Mouse (Mus musculus): ENCODE measurements around the gene Bbc3.

Bbc3 gene

DNA sequence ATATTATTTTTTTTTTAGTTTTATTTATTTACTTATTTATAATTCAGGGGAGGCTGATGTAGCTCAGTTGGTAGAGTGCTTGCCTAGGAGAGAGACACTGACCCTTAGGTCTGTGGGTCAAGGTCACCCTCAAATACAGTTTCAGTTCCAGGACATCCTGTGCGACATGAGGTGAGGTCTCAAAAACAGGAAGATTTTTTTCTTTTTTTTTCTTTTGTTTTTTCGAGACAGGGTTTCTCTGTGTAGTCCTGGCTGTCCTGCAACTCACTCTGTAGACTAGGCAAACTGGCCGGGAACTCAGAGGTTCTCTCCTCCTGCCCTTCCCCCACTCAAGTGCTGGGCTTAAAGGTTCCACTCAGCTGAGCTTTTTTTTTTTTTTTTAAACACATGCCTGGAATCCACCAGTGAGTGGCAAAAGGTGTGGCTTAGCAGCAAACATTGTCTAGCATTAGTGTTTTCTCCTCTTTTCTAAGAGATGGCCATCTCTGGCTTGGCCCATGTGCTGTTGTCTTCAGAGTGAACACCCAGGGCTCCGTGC, 7.1 kb downstream of the Bbc3 start:
- no peak for DNase-seq (ENCODE audit: low read depth, low spot score)

DNA sequence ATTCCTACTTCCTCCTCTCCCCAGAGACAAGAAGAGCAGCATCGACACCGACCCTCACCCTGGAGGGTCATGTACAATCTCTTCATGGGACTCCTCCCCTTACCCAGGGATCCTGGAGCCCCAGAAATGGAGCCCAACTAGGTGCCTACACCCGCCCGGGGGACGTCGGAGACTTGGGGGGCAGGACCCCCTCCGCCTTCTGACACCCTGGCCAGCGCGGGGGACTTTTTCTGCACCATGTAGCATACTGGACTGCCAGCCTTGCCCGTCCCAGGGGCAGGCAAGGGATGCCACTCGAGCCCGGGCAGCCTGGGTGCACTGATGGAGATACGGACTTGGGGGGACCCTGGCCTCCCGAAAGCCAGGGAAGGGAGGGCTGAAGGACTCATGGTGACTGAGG, 8.9 kb downstream of the Bbc3 start:
- DNase-seq (ENCODE audit: low read depth, low spot score): no peak

DNA sequence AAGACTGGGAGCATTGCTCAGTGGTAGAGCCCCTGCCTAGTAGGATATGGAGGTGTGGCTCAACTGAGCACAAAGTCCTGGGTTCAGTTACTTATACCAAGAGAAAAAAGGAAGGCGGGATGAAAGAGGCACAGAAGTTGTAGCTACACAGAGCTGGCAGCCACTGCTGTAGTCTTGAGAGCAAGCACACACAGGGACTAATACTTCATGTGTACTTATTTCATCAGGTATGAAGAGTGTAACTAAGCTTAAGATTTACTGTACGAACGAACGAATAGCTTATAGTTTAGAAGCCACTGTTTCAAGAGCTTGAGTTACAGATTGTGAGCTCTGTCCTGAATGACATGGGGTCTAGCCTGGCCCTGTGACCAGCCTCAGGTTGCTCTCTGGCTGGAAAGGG, 11.0 kb downstream of the Bbc3 start:
- DNase-seq (ENCODE audit: low read depth, low spot score): no peak

DNA sequence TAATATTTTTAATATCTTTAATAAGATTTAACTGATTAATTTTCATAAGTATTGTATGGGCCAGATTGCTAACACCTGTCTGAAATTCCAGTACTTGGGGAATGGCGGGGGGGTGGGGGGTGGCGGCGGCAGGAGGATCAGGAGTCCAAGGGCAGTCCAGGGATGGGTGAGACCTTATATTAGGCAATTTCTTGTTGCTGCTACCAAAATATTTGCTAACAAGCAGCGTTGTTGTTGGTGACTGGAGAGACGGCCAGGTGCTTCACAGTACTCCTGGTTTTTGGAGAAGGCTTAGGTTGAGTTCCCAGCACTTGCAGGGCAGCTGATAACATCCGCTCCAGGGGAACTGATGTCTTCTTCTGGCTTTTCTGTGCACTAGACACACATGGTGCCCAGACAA, 12.3 kb downstream of the Bbc3 start:
- no peak for DNase-seq (ENCODE audit: low read depth, low spot score)

DNA sequence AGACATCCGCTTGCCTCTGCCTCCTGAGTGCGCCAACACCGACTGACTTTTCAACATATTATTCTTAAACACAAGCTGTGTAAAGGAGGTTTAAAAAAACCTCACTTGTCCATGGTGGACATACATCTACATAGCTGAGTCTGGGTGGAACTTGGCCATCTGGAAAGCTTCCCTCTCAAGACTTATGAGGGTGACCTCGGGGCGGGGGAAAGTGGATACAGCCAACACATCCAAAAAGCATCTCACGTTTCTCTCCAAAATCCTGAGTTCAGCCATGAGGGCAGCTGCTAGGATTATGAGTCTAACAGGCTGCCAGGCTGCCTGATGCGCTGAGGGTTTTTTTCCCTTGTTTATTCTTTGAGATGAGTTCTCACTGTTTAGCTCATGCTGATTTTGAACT, 16.5 kb downstream of the Bbc3 start:
- DNase-seq (ENCODE audit: low read depth, low spot score): no peak

DNA sequence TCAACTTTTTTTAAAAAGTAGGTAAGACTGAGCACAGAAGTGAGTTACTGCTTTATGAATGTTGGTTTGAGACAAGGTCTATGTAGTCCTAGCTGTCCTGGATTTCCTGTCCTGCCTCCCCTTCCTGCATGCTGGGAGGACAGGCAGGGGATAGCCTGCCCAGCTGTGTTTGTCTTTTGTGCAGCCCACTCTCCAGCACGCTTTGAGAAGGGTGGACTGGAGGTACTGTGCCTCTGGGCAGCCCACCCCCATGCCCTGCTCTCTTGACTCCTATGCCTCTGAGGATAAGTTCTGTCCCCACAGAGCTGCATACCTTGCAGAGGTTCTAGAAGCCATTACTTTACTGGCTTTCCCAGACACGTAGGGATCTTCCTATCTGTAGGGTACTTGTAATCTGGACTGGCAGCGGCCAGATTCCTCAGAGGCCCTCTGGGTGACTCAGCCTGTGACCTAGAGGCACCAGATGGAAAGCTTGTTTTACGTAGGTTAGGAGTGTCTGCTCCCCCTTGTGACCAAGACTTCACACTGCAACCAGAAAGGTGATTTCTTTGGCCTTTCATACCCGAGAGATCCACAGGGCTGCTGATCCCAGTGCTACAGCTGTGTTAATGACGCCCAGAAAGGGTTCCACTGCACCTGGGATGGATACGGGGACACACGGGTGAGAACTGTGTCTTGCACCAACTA, 17.9 kb downstream of the Bbc3 start:
- DNase-seq (ENCODE audit: low read depth, low spot score): no peak

DNA sequence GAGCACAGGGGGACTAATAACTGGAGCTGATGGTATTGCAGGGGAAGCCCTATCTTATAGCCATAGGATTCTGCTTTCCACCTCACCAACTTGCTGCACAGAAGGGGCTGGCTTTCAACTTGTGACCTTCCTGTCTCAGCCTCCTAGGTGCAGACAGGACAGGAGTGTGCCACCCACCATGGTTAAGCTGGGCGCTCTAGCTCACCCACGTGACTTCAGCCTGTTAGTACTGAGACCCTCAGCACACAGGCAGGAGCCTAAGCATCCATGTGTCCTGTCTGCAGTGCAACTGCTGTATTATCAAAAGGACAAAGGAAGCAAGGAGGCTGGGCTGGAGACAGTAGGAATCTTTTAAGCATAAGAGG, 18.4 kb downstream of the Bbc3 start:
- DNase-seq (ENCODE audit: low read depth, low spot score): no peak

DNA sequence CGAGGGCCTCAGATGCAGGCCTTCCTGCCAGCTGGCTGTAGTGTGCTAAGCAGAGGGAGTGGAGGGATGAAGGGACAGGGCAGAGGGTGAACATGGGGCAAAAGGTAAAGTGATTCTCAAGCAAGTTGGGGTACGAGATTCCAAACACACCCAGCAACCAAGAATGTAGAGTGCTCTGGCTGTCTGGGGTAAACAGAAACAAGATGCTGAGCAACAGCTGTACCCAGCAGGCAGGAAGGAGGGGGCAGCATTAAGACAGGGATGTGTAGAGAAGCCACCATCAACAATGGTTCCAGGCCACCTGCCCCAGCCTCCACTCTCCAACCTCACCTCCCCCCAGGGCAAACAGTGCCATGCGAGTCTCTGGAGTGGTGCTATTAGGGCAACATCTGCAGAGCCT, 21.0 kb downstream of the Bbc3 start:
- DNase-seq (ENCODE audit: low read depth, low spot score): no peak

DNA sequence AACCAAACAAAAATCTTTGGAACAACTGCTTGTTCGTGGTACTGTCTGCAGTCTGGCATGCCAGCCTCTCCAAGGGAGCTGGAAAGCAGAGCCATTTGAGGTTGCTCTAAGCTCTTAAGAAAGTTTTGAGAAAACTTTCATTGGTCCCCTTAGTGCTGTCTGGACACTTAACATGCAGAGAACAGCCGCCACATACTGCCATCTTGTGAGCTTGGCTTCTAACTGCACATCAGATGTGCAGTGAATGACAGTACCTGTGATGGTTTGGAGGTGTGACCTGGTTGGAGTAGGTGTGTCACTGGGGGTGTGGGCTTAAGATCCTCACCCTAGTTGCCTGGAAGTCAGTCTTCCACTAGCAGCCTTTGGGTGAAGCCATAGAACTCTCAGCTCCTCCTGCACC, 29.5 kb downstream of the Bbc3 start:
- DNase-seq (ENCODE audit: low read depth, low spot score): no peak

DNA sequence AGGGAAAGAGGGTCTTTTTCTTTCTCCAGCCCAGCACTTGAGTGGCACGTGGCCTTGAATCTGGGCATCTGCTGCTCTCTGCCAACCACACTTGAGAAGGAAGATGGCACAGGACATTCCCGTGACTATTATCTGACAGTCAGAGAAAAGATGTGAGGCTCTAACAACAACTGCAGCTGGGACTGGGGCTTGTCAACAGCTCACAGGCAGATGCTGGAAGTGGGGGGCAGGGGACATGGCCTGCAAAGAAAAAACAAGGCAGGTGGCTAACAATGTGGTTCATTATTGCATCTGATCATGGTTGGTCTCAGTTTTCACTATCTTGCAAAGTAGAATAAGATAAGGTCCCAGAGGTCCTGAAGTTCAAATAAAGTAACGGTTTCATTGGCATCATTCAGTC, 36.4 kb downstream of the Bbc3 start:
- DNase-seq (ENCODE audit: low read depth, low spot score): no peak

DNA sequence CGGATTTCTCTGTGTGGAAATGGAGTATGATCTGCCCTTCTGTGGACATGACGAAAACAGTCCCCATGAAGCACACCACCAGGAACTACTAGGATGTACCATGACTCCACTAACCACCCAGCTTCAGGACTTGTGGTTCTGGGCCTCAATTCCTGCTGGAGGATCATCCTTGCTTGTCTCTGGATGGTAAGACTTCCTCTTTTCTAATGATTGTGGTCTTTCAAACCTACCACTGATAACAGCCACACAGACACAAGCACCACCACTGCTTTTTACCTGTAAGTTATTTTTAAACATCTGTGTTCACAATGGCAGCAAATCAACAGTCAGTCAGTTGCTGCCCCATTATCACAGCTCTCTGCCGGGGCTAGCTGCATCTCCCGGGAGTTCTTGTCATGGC, 37.1 kb downstream of the Bbc3 start:
- DNase-seq (ENCODE audit: low read depth, low spot score): no peak

DNA sequence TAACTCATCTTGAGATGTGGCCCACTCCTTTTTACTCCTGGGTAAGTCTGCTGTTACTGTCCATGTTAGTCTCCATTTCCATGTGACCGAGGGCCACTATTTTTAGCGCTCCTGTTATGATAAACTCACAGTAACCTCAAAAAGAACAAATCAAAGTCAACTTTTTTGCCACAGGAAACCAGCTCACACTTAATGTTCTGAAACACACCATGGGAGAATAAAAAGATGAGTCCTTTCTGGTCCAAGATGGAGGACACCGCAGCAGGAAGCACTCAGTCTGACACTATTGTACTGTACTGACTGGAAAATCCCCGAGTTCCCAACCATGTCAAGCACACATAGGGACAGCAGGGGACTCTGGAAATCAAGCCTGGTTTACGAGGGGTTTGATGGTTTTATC, 41.8 kb downstream of the Bbc3 start:
- DNase-seq (ENCODE audit: low read depth, low spot score): no peak

DNA sequence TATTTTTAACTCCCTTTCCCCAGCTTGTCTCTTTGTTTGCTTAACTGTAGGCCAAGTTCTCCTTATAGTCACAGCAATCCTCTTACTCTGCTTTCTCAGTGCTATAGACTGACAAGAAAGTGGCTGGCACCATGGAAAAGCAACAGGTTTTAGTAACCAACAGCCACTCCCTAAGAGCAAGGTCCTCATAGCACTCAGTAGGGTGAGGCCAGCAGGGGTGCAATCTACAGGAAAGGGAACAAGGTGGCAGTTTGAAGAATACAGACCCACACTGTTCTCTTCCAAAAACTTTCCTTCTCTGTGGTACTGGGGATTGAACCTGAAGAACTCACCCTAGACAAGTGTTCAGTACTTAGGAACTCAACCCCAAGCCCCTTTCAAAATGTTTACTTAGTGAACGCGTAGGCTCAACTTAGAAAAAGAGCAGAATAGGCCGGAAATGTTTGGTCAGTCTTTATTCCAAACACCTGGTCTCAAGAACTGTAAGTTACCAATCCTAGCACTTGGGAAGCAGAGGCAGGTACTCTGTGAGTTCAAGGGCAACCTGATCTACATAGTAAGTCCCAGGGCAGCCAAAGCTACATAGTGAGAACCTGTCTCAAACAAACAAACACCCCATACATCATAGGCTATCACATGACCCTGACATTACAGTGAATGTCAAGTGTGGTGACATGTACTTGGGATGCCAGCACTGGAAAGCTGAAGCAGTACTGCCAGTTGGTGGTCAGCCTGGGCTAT, 47.8 kb downstream of the Bbc3 start:
- DNase-seq (ENCODE audit: low read depth, low spot score): no peak

DNA sequence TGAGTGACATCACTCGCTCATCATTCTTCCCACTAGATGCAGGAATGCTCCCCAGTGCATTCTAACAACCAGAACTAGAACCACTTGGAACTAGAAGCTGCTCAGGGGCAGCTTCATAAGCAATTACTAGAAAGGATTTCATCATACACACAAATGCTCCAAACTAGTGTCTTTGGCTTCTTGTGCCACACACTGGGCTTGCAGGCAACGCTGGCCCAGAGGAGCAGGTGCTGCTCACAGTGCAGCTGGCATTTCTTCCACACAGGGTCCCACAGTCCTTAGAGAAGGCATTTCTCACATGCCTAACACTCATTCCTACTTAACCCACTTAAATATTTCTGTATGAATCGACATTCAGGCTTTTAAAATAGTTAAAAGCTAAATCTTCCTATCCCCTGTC, 49.4 kb downstream of the Bbc3 start:
- DNase-seq (ENCODE audit: low read depth, low spot score): no peak

DNA sequence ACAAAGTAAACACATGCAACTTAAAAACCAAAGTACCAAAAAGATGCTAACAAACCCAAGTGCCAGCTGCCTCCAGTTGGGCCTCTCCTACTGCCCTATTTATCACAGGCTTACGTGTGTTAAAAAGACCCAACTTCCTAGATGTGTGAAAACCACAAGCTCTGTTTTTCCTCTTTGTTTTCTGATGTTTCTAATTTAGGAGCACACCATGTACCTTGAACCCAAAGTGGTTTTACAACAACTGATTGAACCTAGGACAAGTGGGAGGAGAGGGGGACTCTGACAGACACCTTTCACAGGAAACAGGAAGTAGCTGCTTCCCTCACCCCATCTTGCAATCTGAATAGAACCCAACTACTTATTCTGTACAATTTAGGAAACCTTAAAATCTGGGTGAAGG, 56.1 kb downstream of the Bbc3 start:
- DNase-seq (ENCODE audit: low read depth, low spot score): no peak

DNA sequence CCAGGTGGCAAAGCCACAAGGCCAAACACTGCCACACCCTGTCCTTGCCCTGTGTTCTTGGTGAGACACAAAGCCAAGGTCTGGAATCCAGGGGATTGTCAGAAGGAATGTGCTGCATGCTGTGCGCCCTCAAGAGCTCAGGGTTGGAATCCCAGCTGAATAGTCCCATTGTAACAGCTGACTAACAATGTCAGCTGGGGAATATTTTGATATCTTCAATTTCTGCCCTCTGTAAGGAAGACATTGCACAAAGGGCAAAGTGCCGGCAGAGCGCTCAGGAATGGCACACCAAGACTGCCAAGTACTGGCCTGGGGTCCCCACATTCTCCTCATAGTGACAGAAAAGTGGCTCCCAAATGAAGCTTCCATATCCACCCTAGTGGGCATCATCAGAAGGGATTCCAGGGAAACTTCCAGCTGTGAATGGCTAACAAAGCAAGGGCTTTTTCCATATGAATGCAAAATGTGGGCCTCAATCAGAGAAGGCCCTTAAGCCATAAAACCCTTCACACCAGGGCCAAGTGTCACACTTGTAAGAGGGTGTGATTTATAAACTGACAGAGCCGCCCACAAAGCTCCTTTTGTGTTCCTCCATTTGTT, 56.8 kb downstream of the Bbc3 start:
- DNase-seq (ENCODE audit: low read depth, low spot score): no peak

DNA sequence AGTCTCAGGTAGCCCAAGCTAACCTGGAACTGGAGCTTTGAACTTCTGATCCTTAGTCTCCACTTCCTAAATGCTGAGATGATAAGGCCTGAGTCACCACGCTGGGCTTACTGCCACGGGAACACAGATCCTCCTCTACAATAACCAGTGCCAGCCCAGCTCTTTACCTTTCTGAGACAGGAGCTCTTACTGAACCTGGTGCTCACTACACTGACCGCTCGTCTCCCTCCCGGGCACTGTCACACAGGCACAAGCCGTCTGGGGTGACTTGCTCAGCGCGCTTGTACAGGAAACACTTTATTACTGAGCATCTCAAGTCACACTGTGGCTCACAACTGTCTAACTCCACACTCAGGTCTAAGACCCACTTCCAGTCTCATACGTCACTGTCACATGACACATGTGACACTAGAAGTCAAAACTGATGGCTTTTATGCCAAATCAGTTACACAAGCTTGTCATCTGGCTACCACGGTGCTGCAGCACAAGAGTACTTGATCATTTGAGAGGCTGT, 58.0 kb downstream of the Bbc3 start:
- DNase-seq (ENCODE audit: low read depth, low spot score): no peak

DNA sequence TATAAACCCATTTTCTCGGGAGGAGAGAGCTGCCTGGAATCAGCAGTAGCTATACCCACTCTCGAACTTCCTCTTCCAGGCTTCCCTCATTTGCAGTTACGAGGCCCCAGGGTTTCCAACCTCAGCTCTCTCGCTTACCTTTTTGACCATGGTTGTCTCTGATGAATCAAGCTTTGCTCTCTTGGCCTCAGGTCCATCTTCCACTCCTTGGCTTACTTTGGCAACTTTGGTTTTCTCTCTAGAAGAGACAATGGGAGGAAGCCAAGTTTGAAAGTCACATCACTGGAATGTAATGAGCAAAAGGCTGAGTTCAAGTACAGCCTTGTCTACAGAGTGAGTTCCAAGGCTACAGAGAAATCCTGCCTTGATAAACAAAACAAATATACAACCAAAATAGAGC, 58.5 kb downstream of the Bbc3 start:
- no peak for DNase-seq (ENCODE audit: low read depth, low spot score)

Data from brain, embryonic 18.5 days (tissue).